Mouse (Mus musculus): ENCODE data around the gene Nadk. TPM values are rescaled to one million over a fixed set of nuclear protein-coding genes. Genes with fewer than 3 reads are reported as not detected.

The Nadk gene
- 70.4 and 95.1 TPM in 2 replicates for polyA plus RNA-seq (2014; fragmentation: Nextera tagmentation; extraction: Ambion mirVana)

DNA sequence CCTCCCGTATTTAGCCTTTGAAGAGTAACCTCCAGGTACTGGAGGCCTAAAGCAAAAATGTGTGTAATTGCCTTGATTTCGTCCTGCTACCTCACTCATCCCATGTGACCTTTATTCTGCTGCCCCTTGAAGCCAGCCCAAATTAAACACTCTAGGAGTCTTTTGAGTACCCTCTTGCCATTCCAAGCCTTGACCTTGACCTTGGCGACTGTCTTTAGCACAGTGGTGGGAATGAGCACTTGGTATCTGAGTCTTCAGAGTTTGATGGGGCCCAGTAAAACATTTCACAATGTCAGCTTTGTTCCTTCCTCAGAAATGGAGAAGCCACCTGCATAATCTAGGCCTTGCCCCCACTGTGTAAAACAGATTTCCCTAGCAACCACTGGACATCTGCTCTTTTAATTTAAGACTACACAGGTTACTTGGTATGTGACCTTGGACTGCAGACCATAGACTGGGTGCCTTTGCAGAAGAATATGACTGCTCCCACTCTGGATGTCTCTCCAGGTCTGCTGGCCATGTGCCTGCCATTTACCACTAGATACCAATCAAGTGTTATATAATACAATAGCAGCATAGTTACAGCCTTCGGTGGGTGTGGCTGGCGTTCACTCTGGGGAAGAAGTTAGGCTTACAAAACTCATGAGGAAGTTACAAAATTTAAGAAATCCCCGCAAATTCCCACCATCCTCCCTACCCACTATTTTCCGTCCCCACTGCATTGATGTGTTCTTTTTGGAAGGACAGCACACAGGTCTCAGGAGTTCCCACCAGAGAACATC is at the start of gene Nadk:
Gene Nadk (plus strand): TSS at position 718 of the 782 bp plus-strand sequence.
- Histone ChIP-seq H3K27ac (replicated peaks; ENCODE audit: low read depth, low read length) (peak within 1 kb of the TSS; percentile 90), H3K4me2 (ENCODE audit: low read length) (peak within 1 kb of the TSS; percentile 92), H3K4me3 (replicated peaks; ENCODE audit: low read depth, low read length) (peak within 1 kb of the TSS; percentile 84), H3K9me3 (ENCODE audit: control insufficient read depth, low read length) (no peaks in the 10 kb centered on the region), H3K9ac (replicated peaks; ENCODE audit: low read length) (peak within 1 kb of the TSS; percentile 81; the same call in 1 of the 2 replicates), H3K36me3 (ENCODE audit: control insufficient read depth, insufficient read depth, low read length) (peaks cover 45% of the 10 kb centered on the region), H3K27me3 (ENCODE audit: control insufficient read depth, insufficient read depth, low read length) (no peaks in the 10 kb centered on the region), H3K4me1 (ENCODE audit: control insufficient read depth, insufficient read depth, low read length) (peaks cover 11% of the 10 kb centered on the region)
- DNase-seq, result no peak
- 81% methylated on average over 7 of the region's 7 CpGs for WGBS
- ATAC-seq (ENCODE audit: low FRiP score, low TSS enrichment), result no peak

DNA sequence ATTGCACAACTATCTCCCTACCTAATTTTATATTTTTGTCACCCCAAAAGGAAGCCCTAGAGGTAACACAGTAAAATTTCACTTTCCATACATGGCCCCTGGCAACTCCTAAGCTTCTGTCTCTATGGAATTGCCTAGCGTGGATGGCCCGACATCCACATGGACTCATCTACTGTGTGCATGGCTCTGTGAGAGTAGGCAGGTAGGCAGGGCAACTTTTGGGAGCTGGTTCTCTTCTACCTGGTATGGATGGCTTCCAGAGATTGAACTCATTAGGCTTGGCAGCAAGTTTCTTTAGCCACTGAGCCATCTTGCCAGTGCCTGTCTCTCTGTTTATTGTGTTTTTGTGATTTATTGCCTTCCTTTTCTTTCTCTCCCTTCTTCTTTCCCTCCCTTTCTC is 47.4 kb upstream of the Nadk start:
- ATAC-seq (ENCODE audit: low FRiP score, low TSS enrichment) (no peak), DNase-seq (no peak)
- H3K36me3 ChIP-seq (ENCODE audit: control insufficient read depth, insufficient read depth, low read length), result peaks cover 8% of the 10 kb centered on the region; the same call in 1 of the 2 replicates
- H3K27ac ChIP-seq (replicated peaks; ENCODE audit: low read depth, low read length), result no peak overlapping the region
- H3K9ac ChIP-seq (replicated peaks; ENCODE audit: low read length), result no peak overlapping the region
- WGBS, result 72% methylated on average over 2 of the region's 2 CpGs
- no peaks in the 10 kb centered on the region for H3K27me3 ChIP-seq (ENCODE audit: control insufficient read depth, insufficient read depth, low read length)
- no peak overlapping the region for H3K4me3 ChIP-seq (replicated peaks; ENCODE audit: low read depth, low read length)
- H3K9me3 ChIP-seq (ENCODE audit: control insufficient read depth, low read length), result no peaks in the 10 kb centered on the region
- H3K4me2 ChIP-seq (ENCODE audit: low read length), result no peak overlapping the region
- H3K4me1 ChIP-seq (ENCODE audit: control insufficient read depth, insufficient read depth, low read length), result no peaks in the 10 kb centered on the region

DNA sequence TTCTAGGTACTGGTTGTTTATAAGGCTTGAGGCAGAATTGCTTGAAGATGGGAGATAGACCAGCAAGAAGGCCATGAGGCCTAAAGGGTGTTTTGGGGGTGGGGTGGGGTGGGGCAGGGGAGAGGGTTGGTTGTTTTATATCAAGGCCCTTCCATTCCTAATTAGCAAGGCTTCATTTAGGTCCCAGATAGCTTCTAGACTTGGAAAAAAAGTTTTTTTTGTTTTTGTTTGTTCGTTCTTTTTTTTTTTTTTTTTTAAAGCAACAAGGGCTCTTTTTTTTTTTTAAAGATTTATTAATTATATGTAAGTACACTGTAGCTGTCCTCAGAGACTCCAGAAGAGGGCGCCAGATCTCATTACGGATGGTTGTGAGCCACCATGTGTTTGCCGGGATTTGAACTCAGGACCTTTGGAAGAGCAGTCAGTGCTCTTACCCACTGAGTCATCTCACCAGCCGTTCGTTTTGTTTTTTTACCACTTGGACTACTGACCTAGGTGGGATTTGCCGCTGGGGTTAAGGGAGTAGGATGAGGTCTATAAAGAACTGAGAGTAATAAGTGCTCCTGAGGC is 44.1 kb upstream of the Nadk start:
- WGBS, result 87% methylated on average over 7 of the region's 7 CpGs
- H3K4me2 ChIP-seq (ENCODE audit: low read length), result no peak overlapping the region
- H3K4me3 ChIP-seq (replicated peaks; ENCODE audit: low read depth, low read length), result no peak overlapping the region
- no peaks in the 10 kb centered on the region for H3K27me3 ChIP-seq (ENCODE audit: control insufficient read depth, insufficient read depth, low read length)
- H3K27ac ChIP-seq (replicated peaks; ENCODE audit: low read depth, low read length), result no peak overlapping the region
- H3K9me3 ChIP-seq (ENCODE audit: control insufficient read depth, low read length), result no peaks in the 10 kb centered on the region
- H3K4me1 ChIP-seq (ENCODE audit: control insufficient read depth, insufficient read depth, low read length), result no peaks in the 10 kb centered on the region
- DNase-seq, result no peak
- no peak overlapping the region for H3K9ac ChIP-seq (replicated peaks; ENCODE audit: low read length)
- peaks cover 12% of the 10 kb centered on the region for H3K36me3 ChIP-seq (ENCODE audit: control insufficient read depth, insufficient read depth, low read length)
- ATAC-seq (ENCODE audit: low FRiP score, low TSS enrichment), result no peak

DNA sequence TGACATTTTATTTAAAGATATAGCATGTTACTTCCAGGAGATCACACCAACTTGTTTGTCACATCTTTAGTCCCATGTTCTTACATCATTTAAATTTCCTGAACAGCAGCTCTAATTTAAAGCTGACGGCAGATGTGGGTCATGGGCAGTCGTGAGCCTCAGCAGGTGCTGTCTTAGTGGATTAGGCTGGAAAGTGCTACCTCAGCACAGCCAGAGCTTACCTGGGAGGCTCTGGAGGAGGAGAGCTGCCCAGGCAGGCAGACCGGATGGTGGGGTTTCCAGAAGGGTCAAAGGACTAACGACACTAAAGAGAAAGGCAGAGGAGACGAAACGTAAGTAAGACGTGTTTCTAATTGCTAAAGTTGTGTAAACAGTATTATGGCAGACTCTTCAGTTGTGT is 39.9 kb upstream of the Nadk start:
- Histone ChIP-seq H3K27ac (replicated peaks; ENCODE audit: low read depth, low read length) (no peak overlapping the region), H3K9me3 (ENCODE audit: control insufficient read depth, low read length) (no peaks in the 10 kb centered on the region), H3K4me1 (ENCODE audit: control insufficient read depth, insufficient read depth, low read length) (no peaks in the 10 kb centered on the region), H3K4me3 (replicated peaks; ENCODE audit: low read depth, low read length) (no peak overlapping the region), H3K4me2 (ENCODE audit: low read length) (no peak overlapping the region), H3K9ac (replicated peaks; ENCODE audit: low read length) (no peak overlapping the region), H3K27me3 (ENCODE audit: control insufficient read depth, insufficient read depth, low read length) (no peaks in the 10 kb centered on the region), H3K36me3 (ENCODE audit: control insufficient read depth, insufficient read depth, low read length) (peaks cover 18% of the 10 kb centered on the region)
- 86% methylated on average over 7 of the region's 7 CpGs for WGBS
- DNase-seq (no peak), ATAC-seq (ENCODE audit: low FRiP score, low TSS enrichment) (no peak)

DNA sequence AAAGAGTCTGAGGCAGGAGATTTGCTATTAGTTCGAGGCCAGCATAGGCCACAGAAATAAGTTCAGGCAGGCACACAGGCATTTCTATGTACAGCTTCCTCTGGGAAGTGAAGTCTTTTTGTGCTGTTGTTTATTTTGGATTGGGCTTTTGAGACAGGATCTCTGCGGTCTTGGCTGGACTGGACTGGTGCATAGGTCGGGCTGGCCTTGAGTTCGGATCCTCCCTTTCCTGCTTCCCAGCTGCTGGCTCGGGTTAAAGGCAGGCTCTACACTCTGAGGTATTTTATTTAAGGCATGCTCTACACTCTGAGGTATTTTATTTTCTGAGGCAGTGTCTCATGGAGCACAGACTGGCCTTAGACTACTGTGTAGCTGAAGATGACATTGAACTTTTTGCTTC is 36.4 kb upstream of the Nadk start:
- H3K4me3 ChIP-seq (replicated peaks; ENCODE audit: low read depth, low read length), result no peak overlapping the region
- no peaks in the 10 kb centered on the region for H3K27me3 ChIP-seq (ENCODE audit: control insufficient read depth, insufficient read depth, low read length)
- ATAC-seq (ENCODE audit: low FRiP score, low TSS enrichment) (no peak), DNase-seq (no peak)
- H3K4me2 ChIP-seq (ENCODE audit: low read length), result no peak overlapping the region
- no peaks in the 10 kb centered on the region for H3K9me3 ChIP-seq (ENCODE audit: control insufficient read depth, low read length)
- 92% methylated on average over 5 of the region's 5 CpGs for whole genome bisulfite sequencing
- H3K36me3 ChIP-seq (ENCODE audit: control insufficient read depth, insufficient read depth, low read length), result peaks cover 47% of the 10 kb centered on the region
- H3K9ac ChIP-seq (replicated peaks; ENCODE audit: low read length), result no peak overlapping the region
- H3K4me1 ChIP-seq (ENCODE audit: control insufficient read depth, insufficient read depth, low read length), result no peaks in the 10 kb centered on the region
- H3K27ac ChIP-seq (replicated peaks; ENCODE audit: low read depth, low read length), result no peak overlapping the region

DNA sequence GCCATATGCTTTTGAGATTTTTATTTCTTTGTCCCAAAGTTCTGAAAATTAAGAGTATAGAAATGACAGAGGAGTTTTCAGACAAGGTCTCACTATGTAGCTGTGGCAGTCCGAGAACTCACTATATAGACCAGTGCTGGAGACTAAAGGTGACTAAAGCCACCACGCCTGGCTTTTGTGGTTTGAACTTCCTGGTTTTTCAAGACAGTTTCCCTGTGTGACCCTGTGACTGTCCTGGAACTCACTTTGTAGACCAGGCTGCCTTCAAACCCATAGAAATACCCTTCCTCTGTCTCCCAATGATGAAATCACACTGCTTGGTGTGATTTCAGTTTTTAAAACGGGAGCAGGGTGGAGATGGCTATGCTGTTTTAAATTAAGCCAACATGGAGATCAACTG is 32.9 kb upstream of the Nadk start:
- Histone ChIP-seq H3K36me3 (ENCODE audit: control insufficient read depth, insufficient read depth, low read length) (peaks cover 62% of the 10 kb centered on the region), H3K9ac (replicated peaks; ENCODE audit: low read length) (no peak overlapping the region), H3K4me2 (ENCODE audit: low read length) (no peak overlapping the region), H3K4me3 (replicated peaks; ENCODE audit: low read depth, low read length) (no peak overlapping the region), H3K27me3 (ENCODE audit: control insufficient read depth, insufficient read depth, low read length) (no peaks in the 10 kb centered on the region), H3K27ac (replicated peaks; ENCODE audit: low read depth, low read length) (no peak overlapping the region), H3K9me3 (ENCODE audit: control insufficient read depth, low read length) (no peaks in the 10 kb centered on the region), H3K4me1 (ENCODE audit: control insufficient read depth, insufficient read depth, low read length) (no peaks in the 10 kb centered on the region)
- DNase-seq, result no peak
- no peak for ATAC-seq (ENCODE audit: low FRiP score, low TSS enrichment)
- 91% methylated on average over 3 of the region's 3 CpGs for WGBS

DNA sequence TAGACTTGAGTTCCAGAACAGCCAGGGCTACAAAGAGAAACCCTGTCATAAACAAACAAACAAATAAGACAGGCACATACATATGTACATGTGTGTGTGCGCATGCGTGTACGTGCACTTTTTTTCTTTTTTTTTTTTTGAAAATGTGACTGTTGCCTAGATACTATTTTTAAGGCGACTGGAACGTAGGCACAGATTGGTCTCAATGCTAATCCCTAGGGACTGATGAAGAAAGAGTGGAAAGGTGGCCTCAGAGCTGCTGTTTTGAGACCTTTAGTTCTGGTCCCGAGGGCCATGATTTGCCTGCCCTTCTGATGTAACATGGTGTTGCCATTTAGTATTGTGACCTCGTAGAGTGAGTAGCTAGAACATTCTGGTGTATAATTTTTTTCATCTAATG is 12.2 kb upstream of the Nadk start:
- H3K4me3 ChIP-seq (replicated peaks; ENCODE audit: low read depth, low read length), result no peak overlapping the region
- 89% methylated on average over 7 of the region's 7 CpGs for WGBS
- DNase-seq (no peak), ATAC-seq (ENCODE audit: low FRiP score, low TSS enrichment) (no peak)
- H3K27me3 ChIP-seq (ENCODE audit: control insufficient read depth, insufficient read depth, low read length), result no peaks in the 10 kb centered on the region
- H3K27ac ChIP-seq (replicated peaks; ENCODE audit: low read depth, low read length), result no peak overlapping the region
- no peaks in the 10 kb centered on the region for H3K9me3 ChIP-seq (ENCODE audit: control insufficient read depth, low read length)
- H3K36me3 ChIP-seq (ENCODE audit: control insufficient read depth, insufficient read depth, low read length), result peaks cover 85% of the 10 kb centered on the region
- H3K4me1 ChIP-seq (ENCODE audit: control insufficient read depth, insufficient read depth, low read length), result no peaks in the 10 kb centered on the region
- no peak overlapping the region for H3K9ac ChIP-seq (replicated peaks; ENCODE audit: low read length)
- no peak overlapping the region for H3K4me2 ChIP-seq (ENCODE audit: low read length)

DNA sequence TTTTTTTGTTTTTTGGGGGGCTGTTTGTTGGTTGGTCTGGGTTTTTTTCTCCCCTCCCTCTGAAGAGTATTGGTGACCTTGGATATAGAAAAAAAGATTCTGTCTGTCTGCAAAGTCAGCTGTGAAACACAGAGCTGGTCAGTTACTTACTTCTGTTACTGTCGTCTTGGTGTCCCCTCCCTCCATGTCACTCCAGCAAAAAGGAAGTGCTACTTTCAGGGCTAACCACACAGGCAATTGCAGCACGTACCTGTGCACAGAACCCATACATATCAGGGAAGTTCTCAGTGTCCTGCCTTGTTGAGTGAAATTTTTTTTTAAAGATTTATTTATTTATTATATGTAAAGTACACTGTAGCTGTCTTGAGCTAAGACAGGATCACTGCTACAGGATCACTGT is 11.7 kb upstream of the Nadk start:
- 88% methylated on average over 2 of the region's 2 CpGs for WGBS
- no peak overlapping the region for H3K9ac ChIP-seq (replicated peaks; ENCODE audit: low read length)
- H3K4me1 ChIP-seq (ENCODE audit: control insufficient read depth, insufficient read depth, low read length), result no peaks in the 10 kb centered on the region
- H3K27ac ChIP-seq (replicated peaks; ENCODE audit: low read depth, low read length), result no peak overlapping the region
- H3K4me2 ChIP-seq (ENCODE audit: low read length), result no peak overlapping the region
- ATAC-seq (ENCODE audit: low FRiP score, low TSS enrichment), result no peak
- no peaks in the 10 kb centered on the region for H3K9me3 ChIP-seq (ENCODE audit: control insufficient read depth, low read length)
- H3K27me3 ChIP-seq (ENCODE audit: control insufficient read depth, insufficient read depth, low read length), result no peaks in the 10 kb centered on the region
- peaks cover 85% of the 10 kb centered on the region for H3K36me3 ChIP-seq (ENCODE audit: control insufficient read depth, insufficient read depth, low read length)
- no peak overlapping the region for H3K4me3 ChIP-seq (replicated peaks; ENCODE audit: low read depth, low read length)
- no peak for DNase-seq

DNA sequence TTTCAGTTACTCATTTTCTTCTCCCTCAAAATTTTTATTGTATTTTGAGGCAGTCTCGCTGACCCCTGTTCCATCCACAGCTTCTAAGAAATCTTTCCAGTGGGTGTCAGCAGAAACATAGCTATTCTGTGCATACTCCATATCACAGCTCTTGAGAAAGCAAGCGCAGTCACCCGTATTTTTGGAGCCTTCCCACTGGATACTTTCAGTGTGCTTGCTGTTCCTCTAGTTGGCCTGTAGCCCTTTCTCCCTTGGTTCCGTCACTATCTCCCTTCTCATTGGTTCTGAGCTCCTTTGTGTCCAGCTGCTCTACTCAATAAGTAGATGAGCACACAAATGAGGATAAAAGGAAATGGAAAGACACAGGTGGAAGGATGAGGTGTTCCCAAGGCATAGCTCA is 11.1 kb upstream of the Nadk start:
- peaks cover 85% of the 10 kb centered on the region for H3K36me3 ChIP-seq (ENCODE audit: control insufficient read depth, insufficient read depth, low read length)
- DNase-seq (no peak), ATAC-seq (ENCODE audit: low FRiP score, low TSS enrichment) (no peak)
- no peak overlapping the region for H3K27ac ChIP-seq (replicated peaks; ENCODE audit: low read depth, low read length)
- H3K4me3 ChIP-seq (replicated peaks; ENCODE audit: low read depth, low read length), result no peak overlapping the region
- H3K27me3 ChIP-seq (ENCODE audit: control insufficient read depth, insufficient read depth, low read length), result no peaks in the 10 kb centered on the region
- no peak overlapping the region for H3K9ac ChIP-seq (replicated peaks; ENCODE audit: low read length)
- H3K9me3 ChIP-seq (ENCODE audit: control insufficient read depth, low read length), result no peaks in the 10 kb centered on the region
- no peaks in the 10 kb centered on the region for H3K4me1 ChIP-seq (ENCODE audit: control insufficient read depth, insufficient read depth, low read length)
- WGBS, result 93% methylated on average over 4 of the region's 4 CpGs
- no peak overlapping the region for H3K4me2 ChIP-seq (ENCODE audit: low read length)

Measured in midbrain, embryonic 14.5 days (tissue).